Mouse (Mus musculus): ENCODE data around the gene Sdr16c6.

DNA sequence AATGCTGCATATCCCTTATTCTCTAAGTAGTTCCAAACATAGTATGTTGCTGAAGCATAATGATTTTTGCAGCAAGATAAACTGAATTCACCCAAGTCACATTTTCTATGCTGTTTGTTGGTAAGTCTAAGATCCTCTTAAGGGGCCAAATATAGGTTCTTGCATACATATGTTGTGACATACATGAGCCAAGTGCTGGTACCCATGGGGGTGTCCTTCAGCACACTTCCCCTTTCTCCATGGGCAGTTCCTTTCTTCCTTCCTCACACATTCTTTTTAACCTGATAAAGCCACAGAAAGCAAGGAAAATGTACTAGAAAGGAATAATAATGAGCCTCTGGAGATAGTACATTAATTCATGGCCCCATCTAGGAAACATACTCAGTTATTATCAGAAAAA, 2.9 kb upstream of the Sdr16c6 start:
- TF ChIP-seq CTCF (IDR thresholded peaks at IDR 0.05; ENCODE audit: low read depth, low read length) = no peak
- TF ChIP-seq POLR2A (IDR thresholded peaks at IDR 0.05; ENCODE audit: borderline replicate concordance, low read depth, low read length) = no peak

Measured in bone marrow macrophage, adult 2 months (primary cell).